Comparison of ENCODE assay signal across 10 mouse cellular contexts in the genomic region with DNA sequence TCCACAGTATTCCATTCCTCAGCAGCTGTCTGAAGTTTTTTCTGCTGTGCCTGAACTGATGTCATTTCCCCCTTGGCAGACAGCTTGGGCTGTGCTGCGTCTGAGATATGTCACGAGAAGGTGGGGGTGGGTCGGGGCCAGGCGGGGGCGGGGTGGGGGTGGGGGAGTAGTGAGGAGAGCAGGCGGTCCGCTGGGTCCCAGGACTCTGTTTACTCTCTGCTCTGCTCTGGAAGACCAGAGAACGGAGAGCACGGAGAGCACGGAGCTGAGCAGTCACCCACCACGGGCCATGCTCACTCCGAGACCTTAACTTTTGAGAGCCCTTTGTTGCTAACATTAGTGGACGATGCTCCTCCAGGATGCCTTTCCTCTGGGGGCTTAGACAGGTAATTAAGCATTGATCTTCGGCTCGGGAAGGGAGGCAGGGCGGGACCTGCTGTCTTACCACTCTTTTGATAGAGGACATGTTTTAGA. TPM values are rescaled to one million over a fixed set of nuclear protein-coding genes. Genes with fewer than 3 reads are reported as not detected.
DNase-seq lines count a peak whose midpoint lies in the region; TF ChIP-seq lines count a peak whose summit lies in the region.
"Had no signal": no experiment of that assay in that cellular context is flagged by ENCODE, and none has a peak within 500 bp of the region (broad histone marks: within the 10 kb centered on the region; RNA-seq: fewer than 3 reads in every experiment).

No protein-coding gene starts in this region.

- H3K9ac ChIP-seq in heart, adult 2 months (ENCODE audit: low read depth, low read length) = peak overlapping the region; percentile 51

- peak overlapping the region; percentile 7 for H3K4me3 ChIP-seq in kidney, adult 2 months (ENCODE audit: insufficient read depth, low read depth, low read length)
- H3K4me3 ChIP-seq in heart, adult 2 months = peak overlapping the region; percentile 65
- H3K4me3 ChIP-seq: erythroblast, embryonic 14.5 days had no signal

- TF ChIP-seq EP300 in heart, adult 2 months (IDR thresholded peaks at IDR 0.05; ENCODE audit: insufficient read depth, low read depth, low read length) = peak; percentile 35; the same call in 1 of the 2 replicates

- H3K27me3 ChIP-seq in kidney, adult 2 months (replicated peaks; ENCODE audit: control insufficient read depth, insufficient read depth, low read length) = no peaks in the 10 kb centered on the region
- H3K27me3 ChIP-seq in heart, adult 2 months (ENCODE audit: control insufficient read depth, insufficient read depth, low read length) = no peaks in the 10 kb centered on the region

- intact Hi-C loops in heart, adult 2 months (cut with DNase I) = loop anchor here (1.0 kb wide), 1 partner anchor 22 kb away; no protein-coding TSS in a partner anchor

- peaks cover 21% of the 10 kb centered on the region for H3K4me1 ChIP-seq in kidney, adult 2 months (ENCODE audit: control insufficient read depth, insufficient read depth, low read length)
- H3K4me1 ChIP-seq in heart, adult 2 months (ENCODE audit: control insufficient read depth, insufficient read depth, low read length) = peaks cover 44% of the 10 kb centered on the region

- DNase-seq in kidney, adult 2 months = peak; percentile 57
- no peak for DNase-seq in kidney, adult 11 months
- peak; percentile 61 to 71 for DNase-seq in heart, adult 2 months
- peak; percentile 44 to 66 for DNase-seq in kidney, postnatal 25 days
- peak; percentile 70 for DNase-seq in mesoderm, embryonic 11.5 days (ENCODE audit: low read depth, low spot score)
- no peak for DNase-seq in spleen, postnatal 10 days (ENCODE audit: low spot score in 2 of 2)
- DNase-seq in ovary, postnatal 36 days (ENCODE audit: low spot score) = no peak
- no peak for DNase-seq in layer of hippocampus, adult 11-12 months (ENCODE audit: low spot score)

- TF ChIP-seq CTCF in kidney, adult 2 months (conservative IDR thresholded peaks at IDR 0.05; ENCODE audit: insufficient read depth, insufficient read length, low read depth, low read length) = no peak
- TF ChIP-seq CTCF in heart, adult 2 months (IDR thresholded peaks at IDR 0.05) = no peak

- no peak for TF ChIP-seq POLR2A in kidney, adult 2 months (IDR thresholded peaks at IDR 0.05; ENCODE audit: low read depth, low read length)
- TF ChIP-seq POLR2A in heart, adult 2 months (IDR thresholded peaks at IDR 0.05; ENCODE audit: insufficient read depth, low read depth, low read length) = peak; percentile 78

- H3K36me3 ChIP-seq in kidney, adult 2 months (ENCODE audit: control insufficient read depth, insufficient read depth, low read length) = no peaks in the 10 kb centered on the region
- peaks cover 7% of the 10 kb centered on the region for H3K36me3 ChIP-seq in heart, adult 2 months (ENCODE audit: control insufficient read depth, insufficient read depth, low read length)

- peaks cover 1% of the 10 kb centered on the region; the same call in 1 of the 2 replicates for H3K79me2 ChIP-seq in heart, adult 2 months (replicated peaks; ENCODE audit: control insufficient read depth, insufficient read depth, low read length)

- H3K27ac ChIP-seq in kidney, adult 2 months (ENCODE audit: insufficient read depth, low read depth, low read length) = peak overlapping the region; percentile 41
- peak overlapping the region; percentile 95 for H3K27ac ChIP-seq in heart, adult 2 months

- 18% methylated on average over 16 of the region's 16 CpGs for WGBS in kidney, adult 2 months
- WGBS in heart, adult 2 months = 7% methylated on average over 16 of the region's 16 CpGs

RNA-seq across cellular contexts. Expression of gene Wbp1l, which starts 24.3 kb away (rescaled TPM):
- polyA plus RNA-seq in kidney, adult 2 months (2012; rRNA removed) = 60.1 and 60.3 TPM in 2 replicates
- total RNA-seq in heart, adult 2 months (2021) = 10 to 100 TPM; 53.5 to 54.2 TPM
- polyA plus RNA-seq in heart, adult 2 months (2012; rRNA removed) = 39.2 and 46.2 TPM in 2 replicates

RNA-seq across cellular contexts. Expression of gene Cyp17a1, which starts 49.7 kb away (rescaled TPM):
- polyA plus RNA-seq in kidney, adult 2 months (2012; rRNA removed) = 0.27 and 0.29 TPM in 2 replicates
- not detected for total RNA-seq in heart, adult 2 months (2021)
- polyA plus RNA-seq in heart, adult 2 months (2012; rRNA removed) = 0.12 TPM in 1 of 2 replicates, not detected in the other
- polyA plus RNA-seq: C2C12; erythroblast, embryonic 14.5 days had no signal

RNA-seq across cellular contexts. Expression of gene Sfxn2, which starts 50.1 kb away (rescaled TPM):
- polyA plus RNA-seq in kidney, adult 2 months (2012; rRNA removed) = 18.9 and 23.0 TPM in 2 replicates
- total RNA-seq in heart, adult 2 months (2021) = 1 to 10 TPM; 2.4 to 3.6 TPM
- polyA plus RNA-seq in heart, adult 2 months (2012; rRNA removed) = 2.3 and 2.7 TPM in 2 replicates

RNA-seq across cellular contexts. Expression of gene Arl3, which starts 50.2 kb away (rescaled TPM):
- polyA plus RNA-seq in kidney, adult 2 months (2012; rRNA removed) = 52.5 and 62.8 TPM in 2 replicates
- total RNA-seq in heart, adult 2 months (2021) = 10 to 100 TPM; 36.1 to 43.4 TPM
- 38.3 and 57.0 TPM in 2 replicates for polyA plus RNA-seq in heart, adult 2 months (2012; rRNA removed)

Comparison
In these comparisons a context has a peak if more than half of its experiments do, and no peak if none do; other contexts are left out.
1. DNase-seq: peak in kidney, adult 2 months (single experiment), heart, adult 2 months (2 of 2), kidney, postnatal 25 days (2 of 2) and mesoderm, embryonic 11.5 days (single experiment); none in kidney, adult 11 months (single experiment), spleen, postnatal 10 days (0 of 2), ovary, postnatal 36 days (single experiment) and layer of hippocampus, adult 11-12 months (single experiment).